Mouse (Mus musculus) kidney, embryonic 14.5 days (tissue): Measurements from ENCODE around the gene Parpbp. TPM values are rescaled to one million over a fixed set of nuclear protein-coding genes. Genes with fewer than 3 reads are reported as not detected.

Source experiments
- ATAC-seq: fragments of 200-750 bp; cut with Nextera tagmentation; 2 replicates; pipeline ENCODE4 v1.8.0; 2017; ENCODE audit warnings: moderate number of reproducible peaks, mild to moderate bottlenecking, moderate TSS enrichment, moderate library complexity; ENCODE audit not compliant: low FRiP score, low TSS enrichment
- H3K27ac ChIP-seq: fragments of 300-500 bp; sonication (generic); 2 replicates; pipeline ENCODE4 v1.5.1; 2014; ENCODE audit warnings: low read depth, mild to moderate bottlenecking, low read length, moderate library complexity, mixed read lengths
- H3K27me3 ChIP-seq: fragments of 300-500 bp; sonication (generic); 2 replicates; pipeline ENCODE4 v1.6.1; 2014; ENCODE audit warnings: mild to moderate bottlenecking, low read length; ENCODE audit not compliant: control insufficient read depth, insufficient read depth
- H3K36me3 ChIP-seq: fragments of 300-500 bp; sonication (generic); 2 replicates; pipeline ENCODE4 v1.6.1; 2014; ENCODE audit warnings: low read length, mixed read lengths; ENCODE audit not compliant: control insufficient read depth, insufficient read depth
- H3K4me1 ChIP-seq: fragments of 300-500 bp; sonication (generic); 2 replicates; pipeline ENCODE4 v1.6.1; 2014; ENCODE audit warnings: low read length, mixed read lengths; ENCODE audit not compliant: control insufficient read depth, insufficient read depth
- H3K4me2 ChIP-seq: fragments of 300-500 bp; sonication (generic); replicated peaks from 2 replicates; pipeline ENCODE4 v1.6.1; 2014; ENCODE audit warnings: low read depth, mild to moderate bottlenecking, low read length
- H3K4me3 ChIP-seq: fragments of 300-500 bp; sonication (generic); 2 replicates; pipeline ENCODE4 v1.5.1; 2014; ENCODE audit warnings: mild to moderate bottlenecking, low read length
- H3K9ac ChIP-seq: fragments of 300-500 bp; sonication (generic); 2 replicates; pipeline ENCODE4 v1.6.1; 2014; ENCODE audit warnings: low read depth, mild to moderate bottlenecking, low read length, moderate library complexity
- H3K9me3 ChIP-seq: fragments of 300-500 bp; sonication (generic); 2 replicates; pipeline ENCODE4 v1.6.1; 2016; ENCODE audit warnings: low read length; ENCODE audit not compliant: control insufficient read depth
- WGBS: fragments of 180-500 bp; shearing (Covaris S2); extraction: QIAGEN DNeasy Blood & Tissue Kit; methylation state at CpG from one replicate; pipeline ENCODE4 v1.1.7; 2014; 5-methylcytosine and 5-hydroxymethylcytosine counted together
- polyA plus RNA-seq: library from polyadenylated mRNA; unstranded; fragments of >200 nt; fragmentation: Nextera tagmentation; extraction: Ambion mirVana; gene quantifications from 2 replicates; pipeline ENCODE4 v1.2.1, GENCODE M21; 2014

The Parpbp gene
- polyA plus RNA-seq, 1 experiment from 2014 or later: 14.1 TPM

- no peak overlapping the region for H3K9ac ChIP-seq
- no peaks in the 10 kb centered on the region for H3K4me1 ChIP-seq
- H3K4me2 ChIP-seq: no peak overlapping the region
- H3K27ac ChIP-seq: no peak overlapping the region
- H3K36me3 ChIP-seq: peaks cover 2% of the 10 kb centered on the region; the same call in 1 of the 2 replicates
- ATAC-seq: no peak
- no peak overlapping the region for H3K4me3 ChIP-seq
- H3K27me3 ChIP-seq: no peaks in the 10 kb centered on the region
- no peaks in the 10 kb centered on the region for H3K9me3 ChIP-seq
Observed at GRCm38 (mm10) chr10:88119721-88120120, 27.0 kb downstream of the Parpbp start.

DNA sequence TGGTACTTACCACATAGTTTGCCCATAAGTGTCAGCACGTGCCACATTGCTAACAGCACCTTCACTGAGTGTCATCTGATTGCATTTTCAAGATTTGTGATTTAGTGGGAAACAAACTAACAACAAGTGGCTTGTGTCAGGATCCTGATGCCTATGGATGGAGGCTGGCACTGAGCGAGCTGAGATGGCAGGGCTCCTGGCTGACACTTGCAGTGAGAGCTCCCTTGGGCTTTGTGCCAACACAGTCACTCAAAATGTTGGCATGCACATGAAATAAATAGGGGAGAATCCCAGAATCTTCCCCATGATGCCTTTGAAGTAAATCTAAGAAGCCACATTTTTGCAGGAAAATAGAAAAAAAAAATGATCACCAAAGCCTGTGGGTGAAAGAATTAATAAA lies 33.5 kb downstream of the Parpbp start:
- Histone ChIP-seq H3K4me3 (no peak overlapping the region), H3K27me3 (no peaks in the 10 kb centered on the region), H3K27ac (no peak overlapping the region), H3K4me1 (no peaks in the 10 kb centered on the region), H3K36me3 (peaks cover 8% of the 10 kb centered on the region; the same call in 1 of the 2 replicates), H3K9ac (no peak overlapping the region), H3K4me2 (no peak overlapping the region), H3K9me3 (no peaks in the 10 kb centered on the region)
- no peak for ATAC-seq
- WGBS: 92% methylated on average over 2 of the region's 2 CpGs

DNA sequence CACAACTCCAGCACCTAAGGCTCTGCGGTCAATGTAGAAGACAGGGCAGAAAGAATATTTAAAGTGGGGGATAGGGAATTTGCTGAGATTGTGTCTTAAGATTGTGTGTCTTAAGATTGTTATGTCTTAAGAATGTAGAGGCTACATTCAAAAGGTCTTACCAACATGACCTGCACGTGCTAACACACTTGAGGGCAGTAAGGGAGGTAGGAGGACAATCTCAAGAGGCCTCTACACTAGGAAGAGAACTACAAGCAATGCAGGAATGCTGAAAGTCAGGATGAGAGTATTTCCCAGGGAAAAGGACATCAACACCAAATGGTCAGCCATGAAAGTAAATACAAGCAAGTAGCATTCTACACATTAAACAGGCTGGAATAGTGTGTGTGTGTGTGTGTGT lies 40.6 kb downstream of the Parpbp start:
- Histone ChIP-seq H3K4me1 (no peaks in the 10 kb centered on the region), H3K27ac (no peak overlapping the region), H3K9me3 (no peaks in the 10 kb centered on the region), H3K4me3 (no peak overlapping the region), H3K27me3 (no peaks in the 10 kb centered on the region), H3K4me2 (no peak overlapping the region), H3K9ac (no peak overlapping the region), H3K36me3 (0 out of 2 replicates have a peak, but pooled peaks cover 6% of the 10 kb centered on the region)
- WGBS: 91% methylated on average over 2 of the region's 2 CpGs
- no peak for ATAC-seq

- Histone ChIP-seq H3K27me3 (no peaks in the 10 kb centered on the region), H3K4me3 (no peak within 1 kb of the TSS), H3K4me2 (no peak within 1 kb of the TSS), H3K9me3 (no peaks in the 10 kb centered on the region), H3K36me3 (peaks cover 4% of the 10 kb centered on the region; the same call in 1 of the 2 replicates), H3K9ac (no peak within 1 kb of the TSS), H3K27ac (no peak within 1 kb of the TSS), H3K4me1 (no peaks in the 10 kb centered on the region)
- 81% methylated on average over 5 of the region's 5 CpGs for WGBS
- no peak for ATAC-seq
Observed at GRCm38 (mm10) chr10:88090772-88091171, 56.0 kb downstream of the Parpbp start, which contains the start of gene Pmch. Gene Pmch, plus strand, starts transcription at chr10:88091072.

- no peaks in the 10 kb centered on the region for H3K27me3 ChIP-seq
- 83% methylated on average over 3 of the region's 3 CpGs for WGBS
- no peaks in the 10 kb centered on the region for H3K4me1 ChIP-seq
- H3K4me3 ChIP-seq: no peak overlapping the region
- no peak overlapping the region for H3K27ac ChIP-seq
- H3K36me3 ChIP-seq: no peaks in the 10 kb centered on the region
- ATAC-seq: no peak
- no peak overlapping the region for H3K9ac ChIP-seq
- no peaks in the 10 kb centered on the region for H3K9me3 ChIP-seq
- no peak overlapping the region for H3K4me2 ChIP-seq
Observed at GRCm38 (mm10) chr10:88067377-88067776, 79.4 kb downstream of the Parpbp start.

- no peak overlapping the region for H3K4me3 ChIP-seq
- 56% methylated on average over 2 of the region's 2 CpGs for WGBS
- H3K9me3 ChIP-seq: no peaks in the 10 kb centered on the region
- H3K27me3 ChIP-seq: no peaks in the 10 kb centered on the region
- H3K27ac ChIP-seq: no peak overlapping the region
- no peaks in the 10 kb centered on the region for H3K4me1 ChIP-seq
- H3K9ac ChIP-seq: no peak overlapping the region
- H3K4me2 ChIP-seq: no peak overlapping the region
- ATAC-seq: no peak
- no peaks in the 10 kb centered on the region for H3K36me3 ChIP-seq
Observed at GRCm38 (mm10) chr10:88064872-88065271, 81.9 kb downstream of the Parpbp start.

- no peaks in the 10 kb centered on the region for H3K9me3 ChIP-seq
- no peaks in the 10 kb centered on the region for H3K36me3 ChIP-seq
- no peak overlapping the region for H3K4me3 ChIP-seq
- H3K4me1 ChIP-seq: no peaks in the 10 kb centered on the region
- no peak for ATAC-seq
- H3K27ac ChIP-seq: no peak overlapping the region
- no peaks in the 10 kb centered on the region for H3K27me3 ChIP-seq
- H3K4me2 ChIP-seq: no peak overlapping the region
- H3K9ac ChIP-seq: no peak overlapping the region
- WGBS: 73% methylated on average over 4 of the region's 4 CpGs
Observed at GRCm38 (mm10) chr10:88063436-88063835, 83.3 kb downstream of the Parpbp start.

- no peak for ATAC-seq
Observed at GRCm38 (mm10) chr10:88056950-88057649, 89.6 kb downstream of the Parpbp start.

DNA sequence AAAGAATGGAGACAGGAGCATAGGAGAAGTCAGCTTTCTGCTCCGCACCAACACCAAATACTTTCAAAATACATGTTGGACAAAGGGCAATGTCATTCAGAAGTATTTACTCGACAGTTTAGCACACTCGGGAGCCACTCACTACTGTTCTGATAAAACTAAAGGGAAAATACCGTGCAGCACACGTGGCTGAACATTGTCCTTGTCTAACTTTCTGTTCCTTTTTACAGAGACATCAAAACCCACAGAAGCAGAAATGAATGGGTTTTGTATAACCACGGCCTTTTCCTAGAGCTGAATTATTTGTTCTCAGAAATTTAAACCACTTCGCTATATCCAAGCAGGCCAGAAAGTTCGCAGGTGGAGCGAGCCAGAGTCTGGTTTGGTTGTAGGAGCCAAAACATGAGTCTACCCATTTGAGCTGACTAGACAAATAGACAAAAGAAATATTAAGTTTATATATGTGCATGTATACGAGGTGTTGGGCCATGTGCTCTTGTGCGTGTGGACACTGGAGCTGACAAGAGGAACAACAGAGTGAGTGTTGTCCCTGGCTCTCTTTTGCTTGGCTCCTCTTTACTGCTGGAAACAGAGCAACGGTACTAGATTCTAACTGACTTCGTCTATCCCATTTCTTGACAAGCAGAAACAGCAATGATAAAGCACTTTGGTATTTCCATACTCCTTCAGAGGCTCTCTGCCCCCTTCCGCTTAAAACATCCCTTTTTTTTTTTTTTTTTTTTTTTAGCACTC lies 92.3 kb downstream of the Parpbp start:
- H3K9ac ChIP-seq: no peak overlapping the region
- 78% methylated on average over 14 of the region's 14 CpGs for WGBS

More at GRCm38 (mm10) chr10:88056950-88057649, 89.6 kb downstream of the Parpbp start:
- no peak overlapping the region for H3K27ac ChIP-seq
- H3K27me3 ChIP-seq: no peaks in the 10 kb centered on the region
- no peak overlapping the region for H3K9ac ChIP-seq
- H3K4me1 ChIP-seq: no peaks in the 10 kb centered on the region
- H3K36me3 ChIP-seq: no peaks in the 10 kb centered on the region
- H3K4me3 ChIP-seq: no peak overlapping the region
- no peak overlapping the region for H3K4me2 ChIP-seq
- H3K9me3 ChIP-seq: no peaks in the 10 kb centered on the region
- WGBS: 81% methylated on average over 14 of the region's 14 CpGs

More for the DNA sequence above, 92.3 kb downstream of the Parpbp start:
- no peak for ATAC-seq
- Histone ChIP-seq H3K9me3 (no peaks in the 10 kb centered on the region), H3K36me3 (no peaks in the 10 kb centered on the region), H3K4me3 (no peak overlapping the region), H3K27me3 (no peaks in the 10 kb centered on the region), H3K27ac (no peak overlapping the region), H3K4me1 (no peaks in the 10 kb centered on the region), H3K4me2 (no peak overlapping the region)
